Mouse (Mus musculus) kidney, postnatal 4 days (tissue): ENCODE results near the gene Slc37a1.
"Not testable (repeated sequence)": the region's sequence is repeated elsewhere in the genome, so short reads cannot be mapped to it uniquely, and the experiment has no call there.

ENCODE experiments used
- DNase-seq, 2 experiments: peaks; one replicate each; pipeline ENCODE4 v3.0.0; 2021; ENCODE audit warnings: mixed read lengths in 2 of 2

Gene Slc37a1

DNA sequence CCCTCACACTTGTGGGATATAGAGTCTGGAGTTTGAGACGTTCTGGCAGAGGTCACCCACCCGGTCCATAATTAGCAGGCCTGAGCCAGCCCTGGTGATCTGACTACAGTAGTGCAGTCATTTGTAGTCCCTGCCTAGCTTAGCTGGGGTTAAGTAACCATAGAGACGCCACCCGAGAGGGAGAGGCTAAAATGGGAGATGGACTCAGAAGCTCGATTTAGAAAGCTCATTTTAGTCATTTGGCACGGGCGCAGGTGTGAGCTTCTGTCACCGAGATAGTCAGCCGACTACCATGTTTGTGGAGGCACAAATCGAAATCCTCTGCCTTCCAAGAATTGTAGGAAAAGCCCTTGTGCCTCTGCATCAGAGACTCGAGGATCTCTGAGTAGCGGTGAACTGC is 34.8 kb downstream of the Slc37a1 start:
- no peak for DNase-seq

DNA sequence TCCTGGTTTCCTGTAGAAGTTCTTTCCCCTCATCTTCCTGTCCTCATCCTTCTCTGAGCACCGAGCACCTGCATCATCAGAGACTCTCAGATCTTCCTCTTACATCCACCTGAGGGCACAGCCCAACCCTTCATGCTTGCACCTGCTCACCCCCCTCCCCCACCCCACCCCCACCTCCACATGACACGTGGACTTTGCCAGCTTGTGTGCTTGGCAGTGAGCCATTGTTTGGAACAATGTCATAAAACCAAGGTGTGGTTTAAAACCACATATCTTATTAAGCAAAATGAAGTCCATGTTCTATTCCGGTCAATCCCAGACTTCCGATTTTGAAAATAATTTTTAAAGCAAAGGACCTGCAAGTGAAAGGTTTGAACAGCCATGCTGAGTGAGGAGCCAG is 35.9 kb downstream of the Slc37a1 start:
- DNase-seq: no peak

DNA sequence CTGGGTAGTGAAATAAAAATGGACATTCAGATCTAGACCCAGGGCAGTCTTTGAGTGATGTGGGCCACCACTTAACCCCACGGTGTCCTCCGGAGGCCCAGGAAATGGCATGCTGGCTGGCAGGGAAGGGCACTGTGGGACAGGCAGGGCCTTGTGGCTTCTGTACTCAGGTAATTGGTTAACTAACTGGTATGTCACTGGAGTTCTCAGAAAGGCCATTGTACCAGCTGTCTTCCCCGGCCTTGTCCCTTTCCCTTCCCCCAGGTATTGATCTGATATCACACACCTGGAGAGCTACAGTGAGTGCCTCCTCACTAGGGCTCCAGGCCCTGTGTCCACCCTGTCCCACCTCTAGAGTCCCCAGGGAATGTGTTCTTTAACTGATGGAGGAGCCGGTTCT is 36.8 kb downstream of the Slc37a1 start:
- no peak for DNase-seq

DNA sequence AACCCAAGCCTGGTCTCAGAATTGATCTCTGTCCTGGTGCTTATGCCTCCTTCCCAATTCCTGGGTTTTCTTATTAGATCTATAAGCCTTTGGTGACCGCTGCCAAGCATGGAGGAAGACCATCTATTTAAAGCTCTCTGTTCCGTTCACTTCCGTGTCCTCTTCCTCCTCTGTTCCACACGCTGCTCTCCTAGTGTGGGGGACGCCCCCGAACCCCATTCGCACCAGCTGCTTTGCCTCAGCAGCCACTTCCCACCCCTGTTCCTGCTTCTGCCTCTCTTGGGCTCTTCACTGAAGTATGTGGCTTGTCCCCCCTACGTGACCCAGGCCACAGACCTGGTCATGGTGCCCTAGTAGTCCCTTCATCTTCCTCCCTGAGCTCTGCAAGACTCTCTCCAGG is 37.6 kb downstream of the Slc37a1 start:
- DNase-seq: no peak

DNA sequence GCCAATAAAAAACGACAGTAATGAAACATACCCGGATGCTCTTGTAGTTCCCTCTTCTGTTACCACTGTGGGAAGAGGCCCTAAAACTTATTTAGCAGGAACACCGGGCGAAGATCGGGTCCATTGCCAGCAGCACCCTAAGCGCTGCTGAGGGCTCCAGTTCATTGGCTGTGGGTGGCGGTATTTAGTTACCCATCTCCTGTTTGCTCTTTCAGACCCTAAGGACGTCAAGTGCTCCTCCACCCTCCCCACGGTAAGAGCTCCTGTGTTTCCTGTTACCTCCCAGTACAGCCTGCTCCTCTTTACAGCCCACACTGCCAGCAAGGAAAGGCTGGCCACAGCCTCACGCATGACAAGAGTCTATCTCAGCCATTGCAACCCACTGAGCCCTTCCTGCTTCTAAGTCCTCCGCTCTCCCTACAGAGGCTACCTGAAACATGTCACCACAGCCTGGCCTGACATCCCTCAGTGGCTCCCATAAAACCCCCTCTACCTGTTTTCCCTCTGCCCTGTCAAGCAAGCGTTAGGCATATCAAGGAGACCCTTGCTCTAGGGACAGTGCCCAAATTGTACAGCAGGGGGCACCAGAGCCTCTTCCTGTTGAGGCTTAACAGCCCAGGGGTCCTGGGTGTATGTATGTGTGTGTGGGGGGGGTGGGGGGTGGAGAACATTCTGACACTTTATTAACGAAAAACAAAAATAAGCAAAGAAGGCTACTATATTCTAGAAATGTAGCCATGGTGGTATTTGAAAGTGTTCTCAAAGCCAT is 39.0 kb downstream of the Slc37a1 start:
- DNase-seq: peak; percentile 74 to 78

DNA sequence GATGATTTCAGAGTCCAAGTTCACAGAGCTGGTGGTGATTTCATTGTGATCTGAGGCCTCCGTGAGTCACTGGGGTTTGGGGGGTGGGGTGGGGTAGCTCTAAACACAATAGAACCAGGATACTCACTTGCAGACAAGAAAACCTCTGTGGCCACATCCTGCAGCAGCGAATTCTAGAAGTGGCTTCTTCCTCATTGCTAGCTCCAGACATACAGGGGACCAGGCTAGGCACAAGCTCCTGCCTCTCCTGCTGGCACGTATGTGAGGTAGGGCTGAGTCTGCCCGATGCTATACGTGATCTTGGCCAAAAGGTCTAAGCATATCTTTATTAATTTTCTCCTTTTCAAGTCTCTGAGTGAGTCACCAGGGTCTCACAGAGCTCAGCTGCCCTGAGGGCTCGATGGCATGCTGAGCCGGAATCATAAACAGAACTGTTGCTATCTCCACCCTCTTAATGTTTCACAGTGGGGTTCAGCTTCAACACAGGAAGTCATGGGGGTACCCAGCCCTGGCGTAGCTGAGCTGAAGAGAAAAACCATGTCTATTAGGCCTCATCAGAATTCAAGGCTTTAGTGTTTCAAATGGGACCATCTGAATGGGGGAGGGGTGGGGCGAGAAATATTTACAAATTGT is 39.7 kb downstream of the Slc37a1 start:
- no peak for DNase-seq

GRCm38 (mm10) chr17:31328466-31328865 is 41.9 kb downstream of the Slc37a1 start:
- DNase-seq: peak; percentile 63 to 68

DNA sequence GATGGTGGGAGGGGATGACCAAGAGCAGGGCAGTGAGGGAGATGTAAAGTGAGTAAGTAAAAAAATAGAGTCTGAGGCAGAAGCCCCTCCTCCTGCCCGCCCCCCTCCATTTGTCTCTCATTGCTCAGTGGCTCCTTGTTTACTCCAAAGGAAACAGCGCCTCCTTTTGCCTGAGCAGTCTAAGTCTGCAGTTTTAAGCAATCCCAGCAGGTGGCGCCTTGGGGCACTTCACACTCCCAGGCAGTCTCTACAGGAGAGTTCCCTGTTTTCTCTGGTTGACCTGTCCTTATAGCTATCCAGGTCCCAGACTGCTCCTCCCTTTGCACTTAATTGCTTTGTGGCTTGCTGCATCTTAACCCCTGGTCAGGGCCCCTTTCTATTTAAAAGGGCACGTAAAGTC is 44.0 kb downstream of the Slc37a1 start:
- peak; percentile 85 to 87 for DNase-seq

DNA sequence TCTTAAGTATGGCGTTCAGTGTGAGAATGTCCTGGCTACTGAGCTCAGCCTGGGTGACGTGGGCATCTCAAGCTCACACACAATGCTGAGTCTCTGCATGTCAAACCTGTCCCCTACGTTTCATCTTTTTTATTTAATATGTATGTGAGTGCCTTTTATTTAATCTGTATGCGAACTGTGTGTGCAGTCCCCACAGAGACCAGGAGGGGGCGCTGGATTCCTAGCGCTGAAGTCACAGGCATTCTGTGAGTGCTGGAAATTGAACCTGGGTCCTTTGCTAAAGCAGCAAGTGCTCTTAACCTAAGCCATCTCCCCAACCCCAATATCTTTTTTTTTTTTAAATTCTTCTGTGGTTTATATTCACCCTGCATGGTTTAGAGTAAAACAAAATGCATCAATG is 44.7 kb downstream of the Slc37a1 start:
- peak in 1 of 2 experiments; percentile 32 for DNase-seq

- peak; percentile 27 to 48 for DNase-seq
These were observed 45.3 kb downstream of the Slc37a1 start for GRCm38 (mm10) chr17:31331920-31332319.

GRCm38 (mm10) chr17:31332333-31332732 is 45.7 kb downstream of the Slc37a1 start:
- no peak for DNase-seq

GRCm38 (mm10) chr17:31334509-31335260 is 48.1 kb downstream of the Slc37a1 start:
- no peak for DNase-seq

GRCm38 (mm10) chr17:31335344-31336080 is 48.9 kb downstream of the Slc37a1 start:
- peak; percentile 57 to 74 for DNase-seq

DNA sequence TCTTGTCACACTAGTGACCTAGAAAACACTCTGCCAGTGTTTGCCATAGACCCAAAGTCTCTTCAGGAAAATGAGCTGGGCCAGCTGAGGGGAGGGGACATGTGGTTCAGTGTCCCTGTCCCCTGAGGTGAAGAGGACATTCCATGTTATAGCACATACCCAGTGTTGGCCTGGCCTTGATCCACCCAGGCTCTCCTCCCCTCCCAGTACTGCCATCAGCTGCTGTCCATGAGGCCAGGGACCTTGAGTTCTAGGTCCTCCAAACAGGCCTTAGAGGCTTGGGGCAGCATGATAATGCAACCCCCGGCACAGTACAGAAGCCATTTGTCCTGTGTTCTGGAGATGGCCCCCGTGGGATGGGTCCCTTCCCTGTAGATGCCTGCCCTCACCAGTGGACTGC is 53.2 kb downstream of the Slc37a1 start:
- no peak for DNase-seq

DNA sequence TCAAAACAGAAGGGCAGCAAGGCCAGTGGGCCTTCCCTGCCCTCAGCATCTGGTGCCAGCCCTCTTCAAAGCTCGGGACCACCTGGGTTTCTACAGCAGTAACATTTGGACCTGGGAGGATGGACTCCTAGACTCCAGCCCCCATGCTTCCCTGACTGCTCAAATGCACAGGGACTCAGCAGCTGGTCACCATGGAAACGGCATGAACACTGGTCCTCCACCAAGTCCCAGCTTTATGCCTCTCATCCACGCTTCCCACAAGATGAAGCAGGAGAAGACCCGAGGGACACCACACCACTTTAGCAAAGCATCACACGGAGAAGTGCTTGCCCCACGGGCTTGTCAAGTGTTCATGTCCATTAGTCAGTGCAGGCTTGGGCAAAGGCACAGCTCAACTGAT is 55.6 kb downstream of the Slc37a1 start:
- DNase-seq: no peak

GRCm38 (mm10) chr17:31344172-31344801 is 57.7 kb downstream of the Slc37a1 start:
- DNase-seq: peak; percentile 86 to 89

- DNase-seq: no peak
These were observed 58.2 kb downstream of the Slc37a1 start for GRCm38 (mm10) chr17:31344816-31345215.

DNA sequence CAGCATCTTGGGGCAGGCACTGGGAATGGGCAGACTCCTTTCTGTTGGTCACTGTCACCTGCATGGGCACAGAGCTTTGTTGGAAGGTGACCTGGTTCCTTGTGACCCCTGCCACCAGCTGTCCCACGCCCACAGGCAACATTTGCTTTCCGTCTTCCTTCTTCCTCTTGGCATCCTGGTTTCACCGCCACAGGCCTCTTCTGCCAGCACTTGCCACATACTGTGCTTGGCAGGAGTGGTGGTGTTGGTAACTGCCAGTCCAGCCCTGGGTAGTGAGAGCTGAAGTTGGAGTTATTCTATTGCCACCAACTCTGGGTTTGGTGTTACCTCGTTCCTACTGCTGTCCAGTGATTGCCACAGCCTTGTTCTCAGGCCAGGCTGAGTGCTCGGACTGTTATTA is 61.5 kb downstream of the Slc37a1 start:
- DNase-seq: no peak

DNA sequence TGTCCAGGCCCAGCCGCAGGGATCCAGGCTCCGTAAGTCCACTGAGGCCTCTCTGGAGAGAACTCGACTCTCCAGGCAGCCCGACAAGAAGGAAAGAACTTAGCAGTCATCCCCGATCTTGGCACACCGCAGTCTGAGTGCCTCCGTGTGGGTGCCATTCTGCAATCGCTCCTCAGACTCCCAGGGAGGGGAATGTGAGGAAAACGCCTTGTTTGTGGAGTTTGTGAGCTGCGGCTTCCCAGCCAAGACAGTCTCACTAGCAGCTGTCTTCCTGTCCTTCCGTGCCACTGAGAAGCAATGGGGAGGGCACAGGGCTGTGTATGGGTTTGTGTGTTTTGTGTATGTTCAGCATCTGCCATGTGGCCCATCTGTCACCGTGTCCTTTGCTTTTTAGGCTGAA is 62.8 kb downstream of the Slc37a1 start:
- no peak for DNase-seq

GRCm38 (mm10) chr17:31351984-31352383 is 65.4 kb downstream of the Slc37a1 start:
- DNase-seq: no peak

GRCm38 (mm10) chr17:31353255-31353654 is 66.7 kb downstream of the Slc37a1 start:
- no peak for DNase-seq

GRCm38 (mm10) chr17:31354684-31355083 is 68.1 kb downstream of the Slc37a1 start:
- DNase-seq: not testable (repeated sequence)
